In the genomic region with DNA sequence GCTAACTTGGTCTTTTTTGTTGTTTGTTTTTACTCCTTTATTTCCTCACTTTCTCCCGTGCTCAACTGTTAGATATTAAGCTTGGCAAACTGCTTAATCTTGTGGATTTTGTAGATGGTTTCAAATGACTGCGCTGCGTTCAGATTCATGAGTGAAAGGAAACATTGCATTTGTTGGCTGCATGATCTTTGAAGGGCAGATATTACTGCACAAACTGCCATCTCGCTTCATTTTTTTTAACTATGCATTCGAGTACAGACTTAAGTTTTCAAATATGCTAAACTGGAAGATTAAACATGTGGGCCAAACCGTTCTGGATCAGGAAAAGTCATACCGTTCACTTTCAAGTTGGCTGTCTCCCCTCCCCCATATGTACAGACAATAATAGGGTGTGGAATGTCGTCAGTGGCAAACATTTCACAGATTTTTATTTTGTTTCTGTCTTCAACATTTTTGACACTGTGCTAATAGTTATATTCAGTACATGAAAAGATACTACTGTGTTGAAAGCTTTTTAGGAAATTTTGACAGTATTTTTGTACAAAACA, we compare ENCODE assay signal across 8 mouse cellular contexts. TPM values are rescaled to one million over a fixed set of nuclear protein-coding genes. Genes with fewer than 3 reads are reported as not detected.
A peak's percentile ranks its signal among the peaks of the same experiment; 100 is the strongest.
DNase-seq lines count a peak whose midpoint lies in the region; ATAC-seq and TF ChIP-seq lines count a peak whose summit lies in the region.

No protein-coding gene starts in this region.

- no peak for DNase-seq in right cerebral cortex, adult 18-20 months
- no peak for DNase-seq in gastrocnemius, adult 18-20 months (ENCODE audit: low spot score)

- peak overlapping the region; percentile 84 for H3K4me3 ChIP-seq in erythroblast, embryonic 14.5 days (replicated peaks)
- H3K4me3 ChIP-seq in E14TG2a.4 (replicated peaks; ENCODE audit: low read length), result peak overlapping the region; percentile 97; the same call in 1 of the 2 replicates
- H3K4me3 ChIP-seq in forebrain, embryonic 16.5 days (replicated peaks; ENCODE audit: low read length), result peak overlapping the region; percentile 74
- peak overlapping the region; percentile 86 for H3K4me3 ChIP-seq in limb, embryonic 15.5 days
- H3K4me3 ChIP-seq in stomach, embryonic 16.5 days (replicated peaks; ENCODE audit: low read length), result peak overlapping the region; percentile 64

- 0 out of 2 replicates have a peak overlapping the region, but pooled peaks have one; percentile 19 for H3K9ac ChIP-seq in forebrain, embryonic 16.5 days (replicated peaks; ENCODE audit: low read depth, low read length)
- no peak overlapping the region for H3K9ac ChIP-seq in limb, embryonic 15.5 days
- H3K9ac ChIP-seq in stomach, embryonic 16.5 days (ENCODE audit: low read length), result peak overlapping the region; percentile 17; the same call in 1 of the 2 replicates

- H3K4me2 ChIP-seq in forebrain, embryonic 16.5 days (ENCODE audit: low read length), result peak overlapping the region; percentile 42
- H3K4me2 ChIP-seq in limb, embryonic 15.5 days, result peak overlapping the region; percentile 84
- H3K4me2 ChIP-seq in stomach, embryonic 16.5 days (ENCODE audit: low read depth, low read length), result peak overlapping the region; percentile 69

- H3K4me1 ChIP-seq in erythroblast, embryonic 14.5 days (ENCODE audit: control insufficient read depth), result peaks cover 57% of the 10 kb centered on the region
- H3K4me1 ChIP-seq in E14TG2a.4 (replicated peaks; ENCODE audit: low read depth, low read length), result peaks cover 36% of the 10 kb centered on the region
- H3K4me1 ChIP-seq in forebrain, embryonic 16.5 days (replicated peaks; ENCODE audit: control insufficient read depth, insufficient read depth, low read length), result peaks cover 16% of the 10 kb centered on the region
- H3K4me1 ChIP-seq in limb, embryonic 15.5 days, result peaks cover 32% of the 10 kb centered on the region
- peaks cover 16% of the 10 kb centered on the region for H3K4me1 ChIP-seq in stomach, embryonic 16.5 days (ENCODE audit: control insufficient read depth, insufficient read depth, low read length)

- no peak overlapping the region for H3K27ac ChIP-seq in forebrain, embryonic 16.5 days (ENCODE audit: low read length)
- H3K27ac ChIP-seq in limb, embryonic 15.5 days, result no peak overlapping the region
- H3K27ac ChIP-seq in stomach, embryonic 16.5 days (ENCODE audit: low read length), result no peak overlapping the region

- peaks cover 20% of the 10 kb centered on the region for H3K27me3 ChIP-seq in erythroblast, embryonic 14.5 days (ENCODE audit: control insufficient read depth)
- H3K27me3 ChIP-seq in E14TG2a.4 (ENCODE audit: insufficient read depth, low read length), result peaks cover 15% of the 10 kb centered on the region
- H3K27me3 ChIP-seq in forebrain, embryonic 16.5 days (replicated peaks; ENCODE audit: control insufficient read depth, insufficient read depth, low read length), result no peaks in the 10 kb centered on the region
- no peaks in the 10 kb centered on the region for H3K27me3 ChIP-seq in limb, embryonic 15.5 days
- no peaks in the 10 kb centered on the region for H3K27me3 ChIP-seq in stomach, embryonic 16.5 days (ENCODE audit: control insufficient read depth, insufficient read depth, low read length)

- H3K9me3 ChIP-seq in erythroblast, embryonic 14.5 days (ENCODE audit: control insufficient read depth, low read length), result no peaks in the 10 kb centered on the region
- no peaks in the 10 kb centered on the region for H3K9me3 ChIP-seq in E14TG2a.4 (ENCODE audit: low read length)
- no peaks in the 10 kb centered on the region for H3K9me3 ChIP-seq in forebrain, embryonic 16.5 days (ENCODE audit: control insufficient read depth, low read length)
- H3K9me3 ChIP-seq in limb, embryonic 15.5 days, result no peaks in the 10 kb centered on the region
- no peaks in the 10 kb centered on the region for H3K9me3 ChIP-seq in stomach, embryonic 16.5 days (replicated peaks; ENCODE audit: control insufficient read depth, low read length)

- peaks cover 4% of the 10 kb centered on the region for H3K36me3 ChIP-seq in erythroblast, embryonic 14.5 days (ENCODE audit: control insufficient read depth)
- peaks cover 10% of the 10 kb centered on the region for H3K36me3 ChIP-seq in E14TG2a.4 (ENCODE audit: insufficient read depth, low read length)
- no peaks in the 10 kb centered on the region for H3K36me3 ChIP-seq in forebrain, embryonic 16.5 days (ENCODE audit: control insufficient read depth, insufficient read depth)
- no peaks in the 10 kb centered on the region for H3K36me3 ChIP-seq in limb, embryonic 15.5 days
- no peaks in the 10 kb centered on the region for H3K36me3 ChIP-seq in stomach, embryonic 16.5 days (ENCODE audit: control insufficient read depth, insufficient read depth, low read length)

- no peak for TF ChIP-seq CTCF in E14TG2a.4 (conservative IDR thresholded peaks at IDR 0.05; ENCODE audit: low read length)

- 16% methylated on average over 8 of the region's 8 CpGs for WGBS in forebrain, embryonic 16.5 days
- WGBS in limb, embryonic 15.5 days, result 13% methylated on average over 8 of the region's 8 CpGs
- WGBS in stomach, embryonic 16.5 days, result 20% methylated on average over 8 of the region's 8 CpGs

- ATAC-seq in erythroblast, adult 5-6 weeks (replicated peaks; ENCODE audit: low FRiP score, poor library complexity, severe bottlenecking), result no peak
- ATAC-seq in forebrain, embryonic 16.5 days, result no peak
- ATAC-seq in limb, embryonic 15.5 days (ENCODE audit: insufficient number of reproducible peaks, low FRiP score, low TSS enrichment, low read depth), result no peak
- no peak for ATAC-seq in stomach, embryonic 16.5 days (ENCODE audit: insufficient read depth, low FRiP score)

RNA-seq across cellular contexts. Expression of gene Cited2, which starts 2.1 kb away (rescaled TPM):
- 2.9 and 3.6 TPM in 2 replicates for polyA plus RNA-seq in erythroblast, embryonic 14.5 days (2012)
- total RNA-seq in erythroblast, adult 5-6 weeks (2015; ENCODE audit: low replicate concordance), result 55.1 and 55.2 TPM in 2 replicates
- 14.9 and 27.0 TPM in 2 replicates for total RNA-seq in erythroblast, adult 5-6 weeks (2017; ENCODE audit: low replicate concordance)
- 55.9 and 65.7 TPM in 2 replicates for polyA plus RNA-seq in forebrain, embryonic 16.5 days (2015; fragmentation: Nextera tagmentation; extraction: Ambion mirVana)
- 37.5 and 38.2 TPM in 2 replicates for polyA plus RNA-seq in limb, embryonic 15.5 days (2015; fragmentation: Nextera tagmentation; extraction: Ambion mirVana)
- polyA plus RNA-seq in stomach, embryonic 16.5 days (2015; fragmentation: Nextera tagmentation; extraction: Ambion mirVana), result 19.1 and 20.7 TPM in 2 replicates
- 10 to 100 TPM; 24.3 to 49.2 TPM for total RNA-seq in gastrocnemius, adult 18-20 months (2021)
